Mouse (Mus musculus) CH12.LX (cell line): ENCODE results near the gene Cux1. TPM values are rescaled to one million over a fixed set of nuclear protein-coding genes. Genes with fewer than 3 reads are reported as not detected.

Source experiments
- DNase-seq: peaks from one replicate; pipeline ENCODE4 v3.0.0-alpha.2; 2013; ENCODE audit errors: extremely low read depth
- H3K27ac ChIP-seq: 2 replicates; pipeline ENCODE4 v1.5.1; 2012; ENCODE audit warnings: low read depth, mild to moderate bottlenecking, control low read depth, moderate library complexity; ENCODE audit not compliant: insufficient read depth
- H3K27me3 ChIP-seq: replicated peaks from 2 replicates; pipeline ENCODE3; 2012; ENCODE audit warnings: inconsistent platforms
- H3K36me3 ChIP-seq, 2 experiments: replicated peaks in 1 of 2; 2 replicates each; pipeline versions ENCODE3 to v1.6.1; 2012; ENCODE audit warnings: inconsistent platforms in 1 of 2, low read length in 1 of 2, mild to moderate bottlenecking in 1 of 2, mixed read lengths in 1 of 2, moderate library complexity in 1 of 2; ENCODE audit not compliant: control insufficient read depth in 1 of 2, insufficient read depth in 1 of 2
- H3K4me1 ChIP-seq, 2 experiments: 2 replicates each; pipeline ENCODE4 v1.6.1; 2012; ENCODE audit warnings: inconsistent platforms in 1 of 2, moderate library complexity in 1 of 2; ENCODE audit not compliant: insufficient read depth in 2 of 2, control insufficient read depth in 1 of 2
- H3K4me2 ChIP-seq: 2 replicates; pipeline ENCODE4 v1.6.1; 2012; ENCODE audit warnings: low read depth, mild to moderate bottlenecking, control low read depth; ENCODE audit not compliant: poor library complexity, insufficient read depth, severe bottlenecking
- H3K4me3 ChIP-seq, 3 experiments: fragments of 150-350 bp in 1 of 3; sonication (generic) in 1 of 3; replicated peaks in 1 of 3; 2 replicates each; pipeline versions ENCODE3 to v1.5.1; 2011 to 2012; ENCODE audit warnings: low read depth in 2 of 3, low read length in 2 of 3, mild to moderate bottlenecking in 2 of 3, moderate library complexity in 2 of 3, control low read depth in 1 of 3, improper control_type of control experiment in 1 of 3, inconsistent platforms in 1 of 3, mixed read lengths in 1 of 3; ENCODE audit not compliant: poor library complexity in 1 of 3
- H3K79me2 ChIP-seq: replicated peaks from 2 replicates; pipeline ENCODE4 v1.6.1; 2012; ENCODE audit warnings: mild to moderate bottlenecking, moderate library complexity; ENCODE audit not compliant: control insufficient read depth, poor library complexity, insufficient read depth, severe bottlenecking; ENCODE audit errors: extremely low read depth
- H3K9ac ChIP-seq: 2 replicates; pipeline ENCODE4 v1.6.1; 2012; ENCODE audit warnings: low read depth, mild to moderate bottlenecking, control low read depth, moderate library complexity; ENCODE audit not compliant: insufficient read depth
- H3K9me3 ChIP-seq: replicated peaks from 2 replicates; pipeline ENCODE3; 2012; ENCODE audit warnings: low read length, inconsistent platforms, mixed read lengths
- E2F4 ChIP-seq: IDR thresholded peaks from 2 replicates; pipeline ENCODE4 v1.6.1; 2011; ENCODE audit warnings: low read depth, low read length, improper control_type of control experiment; ENCODE audit not compliant: insufficient replicate concordance
- EP300 ChIP-seq: IDR thresholded peaks from 2 replicates; pipeline ENCODE4 v1.6.1; 2011; ENCODE audit warnings: low read length, improper control_type of control experiment
- GABPA ChIP-seq: IDR thresholded peaks from 2 replicates; pipeline ENCODE4 v1.6.1; 2012; ENCODE audit warnings: low read depth, low read length, improper control_type of control experiment, inconsistent platforms; ENCODE audit not compliant: insufficient replicate concordance
- IRF4 ChIP-seq: IDR thresholded peaks from 2 replicates; pipeline ENCODE4 v1.6.1; 2014; ENCODE audit warnings: low read depth, mild to moderate bottlenecking, inconsistent platforms, low read length, improper control_type of control experiment
- JUND ChIP-seq: conservative IDR thresholded peaks from 2 replicates; pipeline ENCODE4 v1.6.1; 2011; ENCODE audit warnings: low read depth, low read length, improper control_type of control experiment
- MAZ ChIP-seq: IDR thresholded peaks from 2 replicates; pipeline ENCODE4 v1.6.1; 2012; ENCODE audit warnings: low read depth, mild to moderate bottlenecking, inconsistent platforms, low read length, improper control_type of control experiment, moderate library complexity
- POLR2A ChIP-seq: IDR thresholded peaks from 2 replicates; pipeline ENCODE4 v1.6.1; 2011; ENCODE audit warnings: low read depth, mild to moderate bottlenecking, improper control_type of control experiment, low read length
- POLR2AphosphoS2 ChIP-seq: IDR thresholded peaks from 2 replicates; pipeline ENCODE4 v1.6.1; 2011; ENCODE audit warnings: low read depth, low read length, improper control_type of control experiment
- RAD21 ChIP-seq: IDR thresholded peaks from 2 replicates; pipeline ENCODE4 v1.6.1; 2011; ENCODE audit warnings: low read depth, mild to moderate bottlenecking, low read length, improper control_type of control experiment, moderate library complexity
- RCOR1 ChIP-seq: conservative IDR thresholded peaks from 2 replicates; pipeline ENCODE4 v1.6.1; 2012; ENCODE audit warnings: low read depth, mild to moderate bottlenecking, inconsistent platforms, low read length, improper control_type of control experiment
- SIN3A ChIP-seq: IDR thresholded peaks from 2 replicates; pipeline ENCODE4 v1.6.1; 2012; ENCODE audit warnings: low read length, improper control_type of control experiment, inconsistent platforms
- TCF12 ChIP-seq: IDR thresholded peaks from 2 replicates; pipeline ENCODE4 v1.6.1; 2014; ENCODE audit warnings: low read depth, mild to moderate bottlenecking, inconsistent platforms, low read length, improper control_type of control experiment
- USF1 ChIP-seq: IDR thresholded peaks from 2 replicates; pipeline ENCODE4 v1.6.1; 2014; ENCODE audit warnings: low read depth, mild to moderate bottlenecking, inconsistent platforms, low read length, improper control_type of control experiment
- dilution Hi-C: fragments of 300-500 bp; cut with MboI; formaldehyde crosslinking; loops from 2 replicates; pipeline ENCODE4 v1.14.3; 2020; ENCODE audit warnings: low sequenced_read_pairs; ENCODE audit not compliant: extremely low pct_unique_long_range_greater_than_20kb, extremely low pct_ligation_motif_present
- in situ Hi-C: fragments of 300-500 bp; cut with MboI; formaldehyde crosslinking; loops from 3 replicates; pipeline ENCODE4 v1.14.3; 2019; ENCODE audit warnings: low sequenced_read_pairs, low pct_ligation_motif_present, low pct_unique_long_range_greater_than_20kb, mixed read lengths
- polyA plus RNA-seq: library from polyadenylated mRNA; unstranded; fragments of >175 nt; gene quantifications from 2 replicates; pipeline ENCODE4 v1.2.1, GENCODE M21; 2012; ENCODE audit warnings: low read depth; ENCODE audit not compliant: insufficient read length
- total RNA-seq, 2 experiments: library from RNA; depleted of rRNA; stranded (reverse); fragments of 300-350 nt in 1 of 2; fragments of >200 nt in 1 of 2; gene quantifications; 2 replicates each; pipeline ENCODE4 v1.2.3; 2012 to 2014

The Cux1 gene
- total and polyA plus RNA-seq, 3 experiments = 12.4 to 21.9 (median 19.6) TPM

GRCm38 (mm10) chr5:136525896-136526544 is 41.3 kb downstream of the Cux1 start:
- no peak for DNase-seq
- Histone ChIP-seq H3K4me2 (no peak overlapping the region), H3K79me2 (peaks cover 6% of the 10 kb centered on the region; the same call in 1 of the 2 replicates), H3K9me3 (no peaks in the 10 kb centered on the region), H3K4me1 (peaks cover 3 to 23% of the 10 kb centered on the region in 2 experiments; a peak in 3 of 4 replicates), H3K9ac (no peak overlapping the region), H3K27ac (no peak overlapping the region), H3K4me3 (no peak overlapping the region), H3K36me3 (peaks cover 0 to 11% of the 10 kb centered on the region in 2 experiments), H3K27me3 (no peaks in the 10 kb centered on the region)
- dilution Hi-C loops = no loop called here
- in situ Hi-C loops = no loop called here
- no peak for TF ChIP-seq GABPA
- no peak for TF ChIP-seq SIN3A
- TF ChIP-seq RCOR1 = no peak
- TF ChIP-seq RAD21 = no peak
- TF ChIP-seq POLR2A = no peak
- no peak for TF ChIP-seq TCF12
- no peak for TF ChIP-seq MAZ
- TF ChIP-seq JUND = no peak
- TF ChIP-seq USF1 = no peak
- no peak for TF ChIP-seq EP300
- no peak for TF ChIP-seq POLR2AphosphoS2

DNA sequence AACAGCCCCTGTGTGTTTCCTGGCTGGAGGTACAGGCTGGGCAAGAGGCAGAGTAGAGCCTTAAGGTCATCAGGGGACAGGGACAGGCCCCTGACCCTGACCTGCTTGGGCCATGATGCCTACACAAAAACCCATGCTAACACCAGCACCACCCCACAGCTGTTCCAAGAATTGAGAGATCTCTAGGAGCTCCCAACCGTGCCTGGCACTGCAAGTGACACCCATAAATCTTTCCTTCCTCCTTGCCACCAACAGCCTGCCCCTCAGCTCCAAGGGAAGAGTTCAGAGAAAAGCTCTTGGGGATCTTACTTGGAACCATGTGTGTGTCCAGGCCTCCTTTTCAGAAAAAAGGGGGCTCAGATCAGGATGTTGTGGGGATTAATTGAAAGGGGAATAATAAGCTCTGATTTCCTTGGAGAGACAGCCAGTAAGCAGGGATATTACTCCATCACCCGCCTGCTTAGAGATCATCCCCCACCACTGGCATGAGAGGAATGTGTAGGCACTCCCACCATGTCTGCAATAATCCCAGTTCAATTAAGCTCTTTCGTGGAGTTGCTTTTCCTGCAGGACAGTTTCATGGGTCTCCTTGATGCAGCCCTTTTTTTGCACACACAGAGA is 44.3 kb downstream of the Cux1 start:
- Histone ChIP-seq H3K4me2 (no peak overlapping the region), H3K27ac (no peak overlapping the region)

More for the DNA sequence above, 44.3 kb downstream of the Cux1 start:
- no peak for TF ChIP-seq RCOR1
- no peak for TF ChIP-seq RAD21
- no peak for TF ChIP-seq USF1
- TF ChIP-seq JUND = no peak
- no peak for TF ChIP-seq E2F4
- TF ChIP-seq IRF4 = no peak
- TF ChIP-seq POLR2A = no peak
- Histone ChIP-seq H3K27me3 (no peaks in the 10 kb centered on the region), H3K4me3 (no peak overlapping the region), H3K4me1 (peaks cover 0 to 15% of the 10 kb centered on the region in 2 experiments; a peak in 2 of 4 replicates), H3K79me2 (peaks cover 4% of the 10 kb centered on the region; the same call in 1 of the 2 replicates), H3K36me3 (peaks cover 0 to 11% of the 10 kb centered on the region in 2 experiments), H3K9me3 (no peaks in the 10 kb centered on the region), H3K9ac (no peak overlapping the region)
- dilution Hi-C loops = no loop called here
- DNase-seq = no peak
- in situ Hi-C loops = no loop called here
